Mouse (Mus musculus) layer of hippocampus, adult 2 months (tissue): ENCODE data around the gene Zbtb6. TPM values are rescaled to one million over a fixed set of nuclear protein-coding genes. Genes with fewer than 3 reads are reported as not detected.

Source experiments
- DNase-seq, 2 experiments: peaks; one replicate each; pipeline ENCODE4 v3.0.0; 2022; ENCODE audit warnings: low spot score in 2 of 2
- H3K27ac ChIP-seq: fragments of 200-600 bp; 2 replicates; pipeline ENCODE4 v1.8.1; 2022
- H3K4me3 ChIP-seq: fragments of 200-600 bp; 2 replicates; pipeline ENCODE4 v1.8.1; 2022; ENCODE audit warnings: mild to moderate bottlenecking
- CTCF ChIP-seq: fragments of 200-600 bp; conservative IDR thresholded peaks from 2 replicates; pipeline ENCODE4 v1.8.1; 2022; ENCODE audit warnings: antibody characterized with exemption, mild to moderate bottlenecking, moderate library complexity
- long read RNA-seq, 2 experiments: library from polyadenylated mRNA; stranded (forward); transcript quantifications; one replicate each; pipeline ENCODE4 v2.0.0; 2021; ENCODE audit warnings: borderline mapping rate in 2 of 2
- total RNA-seq, 2 experiments: library from RNA; stranded (reverse); gene quantifications; 2 replicates each; pipeline ENCODE4 v1.2.3; 2021

Zbtb6 gene
- total RNA-seq = 10 to 100 TPM; 15.2 to 15.6 TPM
- long read RNA-seq, experiment 1, partial matches to known transcripts = 0 of 2 reads
- long read RNA-seq, experiment 1, other reads (novel, unspliced or antisense) = 2 of 2 reads
- long read RNA-seq, experiment 2, full-length matches to known transcripts = 2 of 4 reads
- long read RNA-seq, experiment 2, partial matches to known transcripts = 0 of 4 reads
- long read RNA-seq, experiment 2, other reads (novel, unspliced or antisense) = 2 of 4 reads

GRCm38 (mm10) chr2:37442611-37443591 is at the start of gene Zbtb6, which contains the start of the genes Zbtb26 and Rabgap1:
Gene Zbtb6, minus strand, starts transcription at chr2:37443171.
Gene Zbtb26, minus strand, starts transcription at chr2:37443135.
Gene Rabgap1, plus strand, starts transcription at chr2:37443279.
- Histone ChIP-seq H3K4me3 (peak within 1 kb of the TSS; percentile 94), H3K27ac (peak within 1 kb of the TSS; percentile 92)
- no peak for TF ChIP-seq CTCF
- peak; percentile 95 to 96 for DNase-seq

- H3K4me3 ChIP-seq = no peak overlapping the region
- no peak for TF ChIP-seq CTCF
- H3K27ac ChIP-seq = 0 out of 2 replicates have a peak overlapping the region, but pooled peaks have one; percentile 8
- DNase-seq = no peak
Observed at GRCm38 (mm10) chr2:37488956-37489355, 46.0 kb upstream of the Zbtb6 start.

DNA sequence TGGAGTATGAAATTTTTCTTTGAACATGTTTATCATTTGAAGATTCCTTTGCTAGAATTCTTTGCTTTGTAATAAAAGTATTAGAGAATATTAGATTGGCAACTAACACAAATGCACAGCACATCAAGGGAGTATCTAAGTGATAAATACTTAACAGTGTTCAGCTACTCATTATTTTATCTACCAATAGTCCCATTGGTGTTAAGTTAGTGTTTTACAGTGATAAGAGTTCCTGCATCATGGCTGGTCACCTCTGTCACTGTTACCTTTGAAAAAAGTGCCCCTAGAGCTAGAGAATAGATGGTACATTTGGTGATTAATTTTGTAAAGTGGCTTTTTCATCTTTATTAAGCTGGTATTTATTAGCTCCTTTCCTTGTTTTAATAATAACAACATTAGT is 43.4 kb upstream of the Zbtb6 start:
- Histone ChIP-seq H3K4me3 (no peak overlapping the region), H3K27ac (no peak overlapping the region)
- DNase-seq = no peak
- no peak for TF ChIP-seq CTCF

GRCm38 (mm10) chr2:37485370-37485769 is 42.4 kb upstream of the Zbtb6 start:
- no peak overlapping the region for H3K4me3 ChIP-seq
- H3K27ac ChIP-seq = no peak overlapping the region
- peak; percentile 90 for TF ChIP-seq CTCF
- peak; percentile 37 to 52 for DNase-seq

DNA sequence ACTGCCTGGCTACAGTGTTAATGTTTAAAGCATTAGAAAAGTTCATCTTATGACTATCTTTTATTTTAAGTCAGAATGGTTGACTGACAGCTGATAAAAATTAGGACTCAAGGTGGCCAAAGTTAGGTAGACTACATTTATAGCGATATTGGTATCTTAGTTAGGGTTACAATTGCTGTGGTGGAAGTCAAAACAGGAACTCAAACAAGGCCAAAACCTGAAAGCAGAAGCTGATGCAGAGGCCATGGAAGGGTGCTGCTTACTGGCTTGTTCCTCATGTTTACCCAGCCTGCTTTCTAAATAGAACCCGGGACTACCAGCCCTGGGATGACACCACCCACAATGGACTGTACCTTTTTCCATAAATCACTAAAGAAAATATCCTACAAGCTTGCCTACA is 41.2 kb upstream of the Zbtb6 start:
- Histone ChIP-seq H3K4me3 (no peak overlapping the region), H3K27ac (no peak overlapping the region)
- DNase-seq = no peak
- no peak for TF ChIP-seq CTCF

DNA sequence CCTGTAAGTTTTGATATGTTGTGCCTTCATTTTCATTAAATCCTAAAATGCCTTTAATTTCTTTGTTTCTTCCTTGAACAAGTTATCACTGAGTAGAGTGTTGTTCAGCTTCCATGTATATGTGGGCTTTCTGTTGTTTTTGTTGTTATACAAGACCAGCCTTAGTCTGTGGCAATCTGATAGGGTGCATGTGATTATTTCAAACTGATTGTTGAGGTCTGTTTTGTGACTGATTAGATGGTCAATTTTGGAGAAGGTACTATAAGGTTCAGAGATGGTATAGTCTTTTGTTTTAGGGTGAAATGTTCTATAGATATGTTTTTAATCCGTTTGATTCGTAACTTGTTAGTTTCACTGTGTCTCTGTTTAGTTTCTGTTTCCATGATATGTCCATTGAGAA is 37.1 kb upstream of the Zbtb6 start:
- DNase-seq = no peak
- H3K27ac ChIP-seq = no peak overlapping the region
- H3K4me3 ChIP-seq = no peak overlapping the region
- no peak for TF ChIP-seq CTCF

DNA sequence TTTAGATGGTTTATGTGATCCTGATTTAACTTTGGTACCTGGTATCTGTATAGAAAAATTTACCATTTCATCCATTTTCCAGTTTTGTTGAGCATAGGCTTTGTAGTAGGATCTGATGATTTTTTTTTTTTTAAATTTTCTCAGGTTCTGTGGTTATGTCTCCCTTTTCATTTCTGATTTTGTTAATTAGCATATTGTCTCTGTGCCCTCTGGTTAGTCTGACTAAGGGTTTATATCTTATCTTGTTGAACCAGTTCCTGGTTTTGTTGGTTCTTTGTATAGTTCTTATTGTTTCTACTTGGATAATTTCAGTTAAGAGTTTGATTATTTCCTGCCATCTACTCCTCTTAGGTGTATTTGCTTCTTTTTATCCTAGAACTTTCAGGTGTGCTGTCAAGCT is 36.6 kb upstream of the Zbtb6 start:
- no peak for TF ChIP-seq CTCF
- Histone ChIP-seq H3K27ac (no peak overlapping the region), H3K4me3 (no peak overlapping the region)
- DNase-seq = no peak

GRCm38 (mm10) chr2:37466266-37466665 is 23.3 kb upstream of the Zbtb6 start:
- Histone ChIP-seq H3K4me3 (no peak overlapping the region), H3K27ac (no peak overlapping the region)
- no peak for DNase-seq
- no peak for TF ChIP-seq CTCF

GRCm38 (mm10) chr2:37460707-37461106 is 17.7 kb upstream of the Zbtb6 start:
- no peak overlapping the region for H3K4me3 ChIP-seq
- no peak for DNase-seq
- peak; percentile 47 for TF ChIP-seq CTCF
- H3K27ac ChIP-seq = no peak overlapping the region

- no peak for TF ChIP-seq CTCF
- Histone ChIP-seq H3K4me3 (peak overlapping the region; percentile 90), H3K27ac (peak overlapping the region; percentile 89)
- no peak for DNase-seq
Observed at GRCm38 (mm10) chr2:37452376-37452760, 9.4 kb upstream of the Zbtb6 start.

DNA sequence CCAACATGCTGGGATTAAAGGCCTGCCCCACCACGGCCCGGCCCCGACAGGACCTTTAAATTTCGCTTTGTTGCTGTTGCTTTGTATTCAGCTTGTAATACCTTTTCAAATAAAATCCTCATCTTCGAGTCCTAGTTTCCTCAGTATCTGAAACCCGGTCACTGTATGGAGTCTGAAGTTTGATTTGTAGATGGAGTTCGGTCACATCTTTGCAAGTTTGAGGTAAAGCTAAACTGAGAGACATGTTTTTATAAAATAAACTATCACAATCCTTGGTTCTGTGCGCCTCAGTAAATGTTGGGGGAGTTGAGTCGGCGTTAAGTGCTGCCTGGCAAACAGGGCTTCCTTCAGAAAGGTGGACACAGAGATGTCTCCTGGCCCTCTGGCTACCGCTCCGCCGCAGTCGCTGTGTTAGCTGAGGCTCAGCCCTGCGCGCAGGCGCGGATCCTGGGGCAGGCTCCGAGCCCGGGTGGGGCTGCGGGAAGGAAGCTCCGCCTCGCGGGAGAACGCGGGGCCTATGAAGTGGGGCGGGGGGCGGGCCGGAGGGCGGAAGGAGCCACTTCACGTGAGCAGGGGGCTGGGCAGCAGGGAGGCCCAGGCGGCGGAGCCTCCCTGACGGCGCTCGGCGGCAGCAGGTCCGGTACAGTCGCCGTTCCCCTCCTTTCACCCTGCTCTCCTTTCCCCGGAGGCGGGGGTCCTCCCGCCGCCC is 8.8 kb upstream of the Zbtb6 start:
- TF ChIP-seq CTCF = no peak
- DNase-seq = peak; percentile 93 to 94
- Histone ChIP-seq H3K4me3 (peak overlapping the region; percentile 90), H3K27ac (peak overlapping the region; percentile 89)

- Histone ChIP-seq H3K27ac (peak overlapping the region; percentile 96), H3K4me3 (peak overlapping the region; percentile 57)
- no peak for DNase-seq
- no peak for TF ChIP-seq CTCF
Observed at GRCm38 (mm10) chr2:37431609-37432008, 11.4 kb downstream of the Zbtb6 start.
